Mouse (Mus musculus): ENCODE measurements around the gene Olfr686. TPM values are rescaled to one million over a fixed set of nuclear protein-coding genes. Genes with fewer than 3 reads are reported as not detected.

The Olfr686 gene
- polyA plus RNA-seq, 1 experiment from 2014 or later, result not detected

DNA sequence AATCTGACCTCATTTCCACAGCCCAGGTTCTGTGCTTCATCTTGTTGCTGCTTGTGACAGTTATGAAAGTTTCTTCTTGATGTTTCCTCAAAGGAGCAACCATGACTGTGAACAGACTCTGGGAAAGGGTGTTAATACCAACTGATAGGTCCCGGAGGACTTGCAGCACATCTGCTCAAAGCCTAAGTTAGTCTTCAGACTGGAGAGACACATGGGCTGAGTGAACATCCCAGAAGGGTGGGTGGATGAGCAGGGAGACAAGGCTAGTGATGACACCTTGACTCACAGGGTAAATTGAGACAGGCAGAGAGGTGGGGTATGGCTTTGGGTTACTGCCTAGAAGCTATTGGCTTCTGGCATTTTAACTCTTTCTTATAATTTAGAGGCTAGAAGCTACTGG, 21.4 kb downstream of the Olfr686 start, which contains the start of gene Olfr685:
Gene Olfr685 (minus strand): TSS at position 101 of the 400 bp plus-strand sequence.
- no peaks in the 10 kb centered on the region for H3K36me3 ChIP-seq (ENCODE audit: control insufficient read depth, insufficient read depth, low read length)
- WGBS, result 77% methylated on average over 1 of the region's 1 CpGs
- H3K4me1 ChIP-seq (ENCODE audit: control insufficient read depth, insufficient read depth, low read length), result no peaks in the 10 kb centered on the region
- no peaks in the 10 kb centered on the region for H3K9me3 ChIP-seq (replicated peaks; ENCODE audit: control insufficient read depth, low read length)
- no peak for ATAC-seq (ENCODE audit: insufficient read depth, low FRiP score)
- H3K27ac ChIP-seq (ENCODE audit: low read length), result no peak within 1 kb of the TSS
- no peak within 1 kb of the TSS for H3K4me2 ChIP-seq (ENCODE audit: low read depth, low read length)
- no peak within 1 kb of the TSS for H3K9ac ChIP-seq (ENCODE audit: low read length)
- no peaks in the 10 kb centered on the region for H3K27me3 ChIP-seq (ENCODE audit: control insufficient read depth, insufficient read depth, low read length)
- H3K4me3 ChIP-seq (replicated peaks; ENCODE audit: low read length), result no peak within 1 kb of the TSS

- Histone ChIP-seq H3K9me3 (replicated peaks; ENCODE audit: control insufficient read depth, low read length) (no peaks in the 10 kb centered on the region), H3K27ac (ENCODE audit: low read length) (no peak overlapping the region), H3K4me1 (ENCODE audit: control insufficient read depth, insufficient read depth, low read length) (no peaks in the 10 kb centered on the region), H3K9ac (ENCODE audit: low read length) (no peak overlapping the region), H3K4me3 (replicated peaks; ENCODE audit: low read length) (no peak overlapping the region), H3K4me2 (ENCODE audit: low read depth, low read length) (no peak overlapping the region), H3K27me3 (ENCODE audit: control insufficient read depth, insufficient read depth, low read length) (no peaks in the 10 kb centered on the region), H3K36me3 (ENCODE audit: control insufficient read depth, insufficient read depth, low read length) (no peaks in the 10 kb centered on the region)
- no peak for ATAC-seq (ENCODE audit: insufficient read depth, low FRiP score)
- WGBS, result 42% methylated on average over 4 of the region's 4 CpGs
Observed at GRCm38 (mm10) chr7:105170773-105171172, 36.5 kb downstream of the Olfr686 start.

- Histone ChIP-seq H3K4me2 (ENCODE audit: low read depth, low read length) (no peak within 1 kb of the TSS), H3K9ac (ENCODE audit: low read length) (no peak within 1 kb of the TSS), H3K4me3 (replicated peaks; ENCODE audit: low read length) (no peak within 1 kb of the TSS), H3K27ac (ENCODE audit: low read length) (no peak within 1 kb of the TSS), H3K27me3 (ENCODE audit: control insufficient read depth, insufficient read depth, low read length) (no peaks in the 10 kb centered on the region), H3K36me3 (ENCODE audit: control insufficient read depth, insufficient read depth, low read length) (no peaks in the 10 kb centered on the region), H3K4me1 (ENCODE audit: control insufficient read depth, insufficient read depth, low read length) (no peaks in the 10 kb centered on the region), H3K9me3 (replicated peaks; ENCODE audit: control insufficient read depth, low read length) (no peaks in the 10 kb centered on the region)
- ATAC-seq (ENCODE audit: insufficient read depth, low FRiP score), result no peak
- WGBS, result 48% methylated on average over 1 of the region's 1 CpGs
Observed at GRCm38 (mm10) chr7:105163553-105163952, 43.7 kb downstream of the Olfr686 start, which contains the start of gene Olfr684. Olfr684 (minus strand) TSS chr7:105163653.

Other genes with a start within 250 kb of the Olfr686 start
- gene Olfr670, start 244.9 kb downstream of the Olfr686 start, polyA plus RNA-seq (2015; fragmentation: Nextera tagmentation; extraction: Ambion mirVana), result not detected in 2 replicates
- gene Olfr671, start 228.4 kb downstream of the Olfr686 start, polyA plus RNA-seq (2015; fragmentation: Nextera tagmentation; extraction: Ambion mirVana), result not detected in 2 replicates
- not detected in 2 replicates for gene Olfr672, start 205.5 kb downstream of the Olfr686 start, polyA plus RNA-seq (2015; fragmentation: Nextera tagmentation; extraction: Ambion mirVana)
- not detected in 2 replicates for gene Olfr675, start 179.0 kb downstream of the Olfr686 start, polyA plus RNA-seq (2015; fragmentation: Nextera tagmentation; extraction: Ambion mirVana)
- not detected in 2 replicates for gene Olfr676, start 174.8 kb downstream of the Olfr686 start, polyA plus RNA-seq (2015; fragmentation: Nextera tagmentation; extraction: Ambion mirVana)
- gene Olfr677, start 156.1 kb downstream of the Olfr686 start, polyA plus RNA-seq (2015; fragmentation: Nextera tagmentation; extraction: Ambion mirVana), result not detected in 2 replicates
- gene Olfr678, start 143.0 kb downstream of the Olfr686 start, polyA plus RNA-seq (2015; fragmentation: Nextera tagmentation; extraction: Ambion mirVana), result not detected in 2 replicates
- not detected in 2 replicates for gene Olfr679, start 126.3 kb downstream of the Olfr686 start, polyA plus RNA-seq (2015; fragmentation: Nextera tagmentation; extraction: Ambion mirVana)
- gene Olfr680-ps1, start 114.7 kb downstream of the Olfr686 start, polyA plus RNA-seq (2015; fragmentation: Nextera tagmentation; extraction: Ambion mirVana), result not detected in 2 replicates
- gene Olfr681, start 90.6 kb downstream of the Olfr686 start, polyA plus RNA-seq (2015; fragmentation: Nextera tagmentation; extraction: Ambion mirVana), result not detected in 2 replicates
- gene Olfr683, start 60.5 kb downstream of the Olfr686 start, polyA plus RNA-seq (2015; fragmentation: Nextera tagmentation; extraction: Ambion mirVana), result not detected in 2 replicates
- gene Olfr684, start 43.8 kb downstream of the Olfr686 start, polyA plus RNA-seq (2015; fragmentation: Nextera tagmentation; extraction: Ambion mirVana), result not detected in 2 replicates
- not detected in 2 replicates for gene Olfr685, start 21.5 kb downstream of the Olfr686 start, polyA plus RNA-seq (2015; fragmentation: Nextera tagmentation; extraction: Ambion mirVana)
- not detected in 2 replicates for gene Olfr688, start 80.6 kb upstream of the Olfr686 start, polyA plus RNA-seq (2015; fragmentation: Nextera tagmentation; extraction: Ambion mirVana)
- gene Olfr689, start 103.7 kb upstream of the Olfr686 start, polyA plus RNA-seq (2015; fragmentation: Nextera tagmentation; extraction: Ambion mirVana), result not detected in 2 replicates
- gene Olfr690, start 126.6 kb upstream of the Olfr686 start, polyA plus RNA-seq (2015; fragmentation: Nextera tagmentation; extraction: Ambion mirVana), result not detected in 2 replicates
- gene Olfr691, start 134.8 kb upstream of the Olfr686 start, polyA plus RNA-seq (2015; fragmentation: Nextera tagmentation; extraction: Ambion mirVana), result not detected in 2 replicates
- not detected in 2 replicates for gene Olfr692, start 160.7 kb upstream of the Olfr686 start, polyA plus RNA-seq (2015; fragmentation: Nextera tagmentation; extraction: Ambion mirVana)
- not detected in 2 replicates for gene Gm5901, start 167.6 kb upstream of the Olfr686 start, polyA plus RNA-seq (2015; fragmentation: Nextera tagmentation; extraction: Ambion mirVana)
- 40.1 and 44.0 TPM in 2 replicates for gene Fam160a2, start 192.6 kb upstream of the Olfr686 start, polyA plus RNA-seq (2015; fragmentation: Nextera tagmentation; extraction: Ambion mirVana)
- gene Cnga4, start 197.1 kb upstream of the Olfr686 start, polyA plus RNA-seq (2015; fragmentation: Nextera tagmentation; extraction: Ambion mirVana), result not detected in 2 replicates
- 1.1 and 1.3 TPM in 2 replicates for gene Cckbr, start 218.2 kb upstream of the Olfr686 start, polyA plus RNA-seq (2015; fragmentation: Nextera tagmentation; extraction: Ambion mirVana)